Mouse (Mus musculus) ES-E14 (cell line): Measurements from ENCODE around the gene Trim8. TPM values are rescaled to one million over a fixed set of nuclear protein-coding genes. Genes with fewer than 3 reads are reported as not detected.
A peak's percentile ranks its signal among the peaks of the same experiment; 100 is the strongest.

Source experiments
- DNase-seq: peaks from one replicate; pipeline ENCODE4 v3.0.0-alpha.2; 2013; ENCODE audit warnings: low read depth, low spot score
- H3K27ac ChIP-seq: 2 replicates; pipeline ENCODE4 v1.5.1; 2012; ENCODE audit warnings: low read depth, mild to moderate bottlenecking, low read length, moderate library complexity, mixed read lengths; ENCODE audit not compliant: poor library complexity, insufficient read depth, severe bottlenecking
- H3K36me3 ChIP-seq: 2 replicates; pipeline ENCODE4 v1.6.1; 2012; ENCODE audit warnings: mild to moderate bottlenecking, low read length, moderate library complexity, mixed read lengths; ENCODE audit not compliant: control insufficient read depth, poor library complexity, insufficient read depth, severe bottlenecking
- H3K4me1 ChIP-seq, 2 experiments: fragments of 150-350 bp in 1 of 2; sonication (generic) in 1 of 2; 2 replicates each; pipeline ENCODE4 v1.6.1; 2012; ENCODE audit warnings: low read length in 2 of 2, mild to moderate bottlenecking in 1 of 2, mixed read lengths in 1 of 2; ENCODE audit not compliant: control insufficient read depth in 2 of 2, insufficient read depth in 2 of 2, poor library complexity in 1 of 2
- H3K4me3 ChIP-seq, 2 experiments: fragments of 150-350 bp in 1 of 2; sonication (generic) in 1 of 2; 2 replicates each; pipeline ENCODE4 v1.5.1; 2012; ENCODE audit warnings: low read length in 2 of 2, low read depth in 1 of 2, mild to moderate bottlenecking in 1 of 2, mixed read lengths in 1 of 2; ENCODE audit not compliant: insufficient read depth in 1 of 2, poor library complexity in 1 of 2, severe bottlenecking in 1 of 2
- H3K9ac ChIP-seq: 2 replicates; pipeline ENCODE4 v1.6.1; 2012; ENCODE audit warnings: low read depth, mild to moderate bottlenecking, low read length, mixed read lengths; ENCODE audit not compliant: poor library complexity, insufficient read depth, severe bottlenecking
- H3K9me3 ChIP-seq: fragments of 150-350 bp; sonication (generic); 2 replicates; pipeline ENCODE4 v1.6.1; 2012; ENCODE audit warnings: low read depth, mild to moderate bottlenecking, low read length; ENCODE audit not compliant: control insufficient read depth, insufficient read depth
- CHD2 ChIP-seq: IDR thresholded peaks from 2 replicates; pipeline ENCODE4 v1.6.1; 2014; ENCODE audit warnings: mild to moderate bottlenecking, low read depth, low read length, inconsistent platforms
- HCFC1 ChIP-seq: IDR thresholded peaks from 2 replicates; pipeline ENCODE4 v1.6.1; 2012; ENCODE audit warnings: low read length, inconsistent platforms, borderline replicate concordance; ENCODE audit not compliant: insufficient read depth
- MAFK ChIP-seq: IDR thresholded peaks from 2 replicates; pipeline ENCODE4 v1.6.1; 2014; ENCODE audit warnings: mild to moderate bottlenecking, low read depth, low read length, inconsistent platforms; ENCODE audit not compliant: insufficient read depth
- ZC3H11A ChIP-seq: IDR thresholded peaks from 2 replicates; pipeline ENCODE4 v1.6.1; 2012; ENCODE audit warnings: low read depth, mild to moderate bottlenecking, inconsistent platforms, low read length, borderline replicate concordance
- ZNF384 ChIP-seq: IDR thresholded peaks from 2 replicates; pipeline ENCODE4 v1.6.1; 2012; ENCODE audit warnings: low read depth, low read length, inconsistent platforms
- in situ Hi-C, 2 experiments: fragments of 600-800 bp; cut with MboI; formaldehyde crosslinking; loops; one replicate each; pipeline ENCODE4 v1.15.1; 2025; ENCODE audit warnings: low sequenced_read_pairs in 2 of 2, inconsistent platforms in 1 of 2; ENCODE audit not compliant: unreplicated experiment in 2 of 2
- total RNA-seq: library from RNA; depleted of rRNA; stranded (reverse); fragments of 300-350 nt; gene quantifications from 2 replicates; pipeline ENCODE4 v1.2.3, GENCODE M21; 2012

Gene Trim8
- total RNA-seq, 1 experiment = 26.1 TPM

- in situ Hi-C loops = no loop called here
- peak; percentile 60 for DNase-seq
- Histone ChIP-seq H3K4me3 (peak overlapping the region; percentile 40 to 60; a peak in 3 of 4 replicates), H3K36me3 (no peaks in the 10 kb centered on the region), H3K9ac (peak overlapping the region; percentile 36; the same call in 1 of the 2 replicates), H3K4me1 (peaks cover 5 to 46% of the 10 kb centered on the region in 2 experiments; a peak in 3 of 4 replicates), H3K27ac (peak overlapping the region; percentile 12; the same call in 1 of the 2 replicates), H3K9me3 (no peaks in the 10 kb centered on the region)
- TF ChIP-seq ZNF384 (no peak), ZC3H11A (no peak), HCFC1 (no peak), MAFK (no peak), CHD2 (no peak)
These were observed 23.3 kb downstream of the Trim8 start for GRCm38 (mm10) chr19:46524601-46525321.

GRCm38 (mm10) chr19:46525691-46526631 is 24.5 kb downstream of the Trim8 start:
- Histone ChIP-seq H3K27ac (no peak overlapping the region; the same call in 1 of the 2 replicates), H3K4me1 (peaks cover 7 to 42% of the 10 kb centered on the region in 2 experiments), H3K9me3 (no peaks in the 10 kb centered on the region), H3K9ac (no peak overlapping the region), H3K4me3 (no peak overlapping the region), H3K36me3 (no peaks in the 10 kb centered on the region)
- no peak for DNase-seq
- no peak for TF ChIP-seq MAFK
- TF ChIP-seq CHD2 = no peak
- TF ChIP-seq ZNF384 = no peak
- in situ Hi-C loops = no loop called here

- no peak for DNase-seq
- no peaks in the 10 kb centered on the region for H3K36me3 ChIP-seq
- H3K4me1 ChIP-seq = peaks cover 12 to 49% of the 10 kb centered on the region in 2 experiments
- no peaks in the 10 kb centered on the region for H3K9me3 ChIP-seq
- peak overlapping the region; percentile 1 to 47; a peak in 2 of 4 replicates for H3K4me3 ChIP-seq
- H3K27ac ChIP-seq = peak overlapping the region; percentile 8; the same call in 1 of the 2 replicates
- TF ChIP-seq MAFK (no peak), ZNF384 (peak; percentile 63; the same call in 1 of the 2 replicates)
- in situ Hi-C loops = no loop called here
- H3K9ac ChIP-seq = no peak overlapping the region
These were observed 26.4 kb downstream of the Trim8 start for GRCm38 (mm10) chr19:46527632-46528528.

GRCm38 (mm10) chr19:46528529-46529213 is 27.2 kb downstream of the Trim8 start:
- Histone ChIP-seq H3K36me3 (no peaks in the 10 kb centered on the region), H3K4me1 (peaks cover 12 to 48% of the 10 kb centered on the region in 2 experiments), H3K9ac (0 out of 2 replicates have a peak overlapping the region, but pooled peaks have one; percentile 12), H3K9me3 (no peaks in the 10 kb centered on the region), H3K4me3 (peak overlapping the region; percentile 1 to 47; a peak in 3 of 4 replicates), H3K27ac (no peak overlapping the region)
- in situ Hi-C loops = no loop called here
- no peak for DNase-seq
- TF ChIP-seq MAFK (no peak), ZNF384 (no peak), ZC3H11A (no peak), HCFC1 (no peak), CHD2 (no peak)
